Mouse (Mus musculus): ENCODE measurements at regions not wholly inside any gene's neighbourhood (a gene's known extent, or its start where the extent isn't known, plus 50 kb on each side); places are given as distances from the start of the nearest gene placed in this dataset.

GRCm38 (mm10) chr2:94219421-94219820 is 61.7 kb upstream of the Hsd17b12 start:
- TF ChIP-seq CTCF (IDR thresholded peaks at IDR 0.05; ENCODE audit: borderline replicate concordance, insufficient read depth, low read depth, low read length) (no peak), POLR2A (IDR thresholded peaks at IDR 0.05; ENCODE audit: borderline replicate concordance, insufficient read depth, low read length) (no peak)
